Mouse (Mus musculus) layer of hippocampus, adult 2 months (tissue): Measurements from ENCODE around the gene Fez2. TPM values are rescaled to one million over a fixed set of nuclear protein-coding genes. Genes with fewer than 3 reads are reported as not detected.

Source experiments
- DNase-seq, 2 experiments: peaks; one replicate each; pipeline ENCODE4 v3.0.0; 2022; ENCODE audit warnings: low spot score in 2 of 2
- H3K27ac ChIP-seq: fragments of 200-600 bp; 2 replicates; pipeline ENCODE4 v1.8.1; 2022
- H3K4me3 ChIP-seq: fragments of 200-600 bp; 2 replicates; pipeline ENCODE4 v1.8.1; 2022; ENCODE audit warnings: mild to moderate bottlenecking
- CTCF ChIP-seq: fragments of 200-600 bp; conservative IDR thresholded peaks from 2 replicates; pipeline ENCODE4 v1.8.1; 2022; ENCODE audit warnings: antibody characterized with exemption, mild to moderate bottlenecking, moderate library complexity
- total RNA-seq, 2 experiments: library from RNA; stranded (reverse); gene quantifications; 2 replicates each; pipeline ENCODE4 v1.2.3; 2021

Fez2 gene
- total RNA-seq, 2 experiments from 2014 or later, result 30.9 to 32.1 TPM

GRCm38 (mm10) chr17:78374756-78375155 lies 43.2 kb downstream of the Fez2 start:
- Histone ChIP-seq H3K4me3 (no peak overlapping the region), H3K27ac (no peak overlapping the region)
- no peak for TF ChIP-seq CTCF
- DNase-seq, result no peak

GRCm38 (mm10) chr17:78373849-78374248 lies 44.1 kb downstream of the Fez2 start:
- H3K27ac ChIP-seq, result no peak overlapping the region
- TF ChIP-seq CTCF, result no peak
- H3K4me3 ChIP-seq, result no peak overlapping the region
- no peak for DNase-seq

GRCm38 (mm10) chr17:78373174-78373573 lies 44.8 kb downstream of the Fez2 start:
- Histone ChIP-seq H3K27ac (no peak overlapping the region), H3K4me3 (no peak overlapping the region)
- no peak for DNase-seq
- no peak for TF ChIP-seq CTCF

- Histone ChIP-seq H3K27ac (no peak overlapping the region), H3K4me3 (no peak overlapping the region)
- DNase-seq, result no peak
- peak; percentile 68 for TF ChIP-seq CTCF
Measured at GRCm38 (mm10) chr17:78370445-78370844, 47.5 kb downstream of the Fez2 start.

- DNase-seq, result no peak
- TF ChIP-seq CTCF, result no peak
- H3K27ac ChIP-seq, result no peak overlapping the region
- H3K4me3 ChIP-seq, result no peak overlapping the region
Measured at GRCm38 (mm10) chr17:78368481-78368880, 49.5 kb downstream of the Fez2 start.

- Histone ChIP-seq H3K27ac (no peak overlapping the region), H3K4me3 (no peak overlapping the region)
- no peak for TF ChIP-seq CTCF
- no peak for DNase-seq
Measured at GRCm38 (mm10) chr17:78366070-78366469, 51.9 kb downstream of the Fez2 start.

- no peak for TF ChIP-seq CTCF
- H3K27ac ChIP-seq, result no peak overlapping the region
Measured at GRCm38 (mm10) chr17:78364555-78365302, 53.2 kb downstream of the Fez2 start.

GRCm38 (mm10) chr17:78361939-78362728 lies 55.8 kb downstream of the Fez2 start:
- H3K4me3 ChIP-seq, result no peak overlapping the region
- DNase-seq, result no peak
- H3K27ac ChIP-seq, result peak overlapping the region; percentile 20; the same call in 1 of the 2 replicates
- TF ChIP-seq CTCF, result no peak

More at GRCm38 (mm10) chr17:78364555-78365302, 53.2 kb downstream of the Fez2 start:
- H3K4me3 ChIP-seq, result no peak overlapping the region
- no peak for DNase-seq

GRCm38 (mm10) chr17:78358251-78358726 lies 59.7 kb downstream of the Fez2 start:
- no peak overlapping the region for H3K4me3 ChIP-seq
- peak; percentile 40 to 49 for DNase-seq
- H3K27ac ChIP-seq, result peak overlapping the region; percentile 67
- no peak for TF ChIP-seq CTCF

- no peak for TF ChIP-seq CTCF
- Histone ChIP-seq H3K4me3 (no peak overlapping the region), H3K27ac (peak overlapping the region; percentile 67; the same call in 1 of the 2 replicates)
- no peak for DNase-seq
Measured at GRCm38 (mm10) chr17:78357753-78358152, 60.2 kb downstream of the Fez2 start.

- Histone ChIP-seq H3K27ac (no peak overlapping the region), H3K4me3 (no peak overlapping the region)
- DNase-seq, result no peak
- TF ChIP-seq CTCF, result no peak
Measured at GRCm38 (mm10) chr17:78355611-78356010, 62.3 kb downstream of the Fez2 start.

GRCm38 (mm10) chr17:78354871-78355270 lies 63.1 kb downstream of the Fez2 start:
- H3K4me3 ChIP-seq, result no peak overlapping the region
- TF ChIP-seq CTCF, result no peak
- no peak overlapping the region for H3K27ac ChIP-seq
- DNase-seq, result no peak

- no peak for TF ChIP-seq CTCF
- no peak overlapping the region for H3K27ac ChIP-seq
- no peak for DNase-seq
- no peak overlapping the region for H3K4me3 ChIP-seq
Measured at GRCm38 (mm10) chr17:78354411-78354810, 63.5 kb downstream of the Fez2 start.
